Mouse (Mus musculus) embryonic facial prominence, embryonic 14.5 days (tissue): Measurements from ENCODE around the gene 4932429P05Rik. TPM values are rescaled to one million over a fixed set of nuclear protein-coding genes. Genes with fewer than 3 reads are reported as not detected.

Experiments
- ATAC-seq: fragments of 200-750 bp; cut with Nextera tagmentation; 2 replicates; pipeline ENCODE4 v1.8.0; 2017; ENCODE audit warnings: low read depth, moderate number of reproducible peaks, moderate TSS enrichment
- DNase-seq: peaks from one replicate; pipeline ENCODE4 v3.0.0-alpha.2; 2015; ENCODE audit warnings: low spot score
- H3K27ac ChIP-seq: fragments of 300-500 bp; sonication (generic); replicated peaks from 2 replicates; pipeline ENCODE4 v1.5.1; 2014; ENCODE audit warnings: low read depth, mild to moderate bottlenecking, low read length, moderate library complexity
- H3K27me3 ChIP-seq: fragments of 300-500 bp; sonication (generic); replicated peaks from 2 replicates; pipeline ENCODE4 v1.6.1; 2014; ENCODE audit warnings: low read length; ENCODE audit not compliant: control insufficient read depth, insufficient read depth
- H3K36me3 ChIP-seq: fragments of 300-500 bp; sonication (generic); 2 replicates; pipeline ENCODE4 v1.6.1; 2014; ENCODE audit warnings: low read length, mixed read lengths; ENCODE audit not compliant: control insufficient read depth, insufficient read depth
- H3K4me1 ChIP-seq: fragments of 300-500 bp; sonication (generic); 2 replicates; pipeline ENCODE4 v1.6.1; 2014; ENCODE audit warnings: antibody characterized with exemption, low read length; ENCODE audit not compliant: control insufficient read depth, insufficient read depth
- H3K4me2 ChIP-seq: fragments of 300-500 bp; sonication (generic); 2 replicates; pipeline ENCODE4 v1.6.1; 2014; ENCODE audit warnings: low read depth, mild to moderate bottlenecking, low read length, moderate library complexity, mixed read lengths
- H3K4me3 ChIP-seq: fragments of 300-500 bp; sonication (generic); 2 replicates; pipeline ENCODE4 v1.5.1; 2014; ENCODE audit warnings: low read depth, mild to moderate bottlenecking, low read length
- H3K9ac ChIP-seq: fragments of 300-500 bp; sonication (generic); 2 replicates; pipeline ENCODE4 v1.6.1; 2014; ENCODE audit warnings: low read depth, mild to moderate bottlenecking, low read length, moderate library complexity, mixed read lengths
- H3K9me3 ChIP-seq: fragments of 300-500 bp; sonication (generic); 2 replicates; pipeline ENCODE4 v1.6.1; 2016; ENCODE audit warnings: low read length; ENCODE audit not compliant: control insufficient read depth
- polyA plus RNA-seq: library from polyadenylated mRNA; unstranded; fragments of >200 nt; fragmentation: Nextera tagmentation; extraction: Ambion mirVana; gene quantifications from 2 replicates; pipeline ENCODE4 v1.2.1, GENCODE M21; 2014

Gene 4932429P05Rik
- polyA plus RNA-seq, result not detected in 2 replicates

DNA sequence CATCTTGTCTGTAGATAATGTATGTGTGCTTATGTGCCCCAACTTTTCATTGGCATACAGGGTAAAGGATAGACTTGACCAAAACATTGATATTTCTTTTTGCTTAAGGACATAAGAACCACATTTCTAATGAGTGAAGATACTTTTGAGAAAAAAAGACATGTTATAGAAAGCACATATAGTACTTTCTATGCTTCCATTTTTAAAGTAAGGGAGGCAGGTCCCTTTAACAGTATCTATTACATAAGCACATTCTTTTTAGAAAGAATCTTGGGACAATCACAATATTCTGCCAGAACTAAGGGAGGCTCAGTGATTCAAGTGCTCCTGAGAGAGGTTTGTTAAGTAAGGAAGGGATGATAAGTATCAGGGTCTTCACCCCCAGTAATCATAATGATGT lies at the start of gene 4932429P05Rik:
Gene 4932429P05Rik, plus strand, starts transcription at position 301 of the 400 bp plus-strand sequence.
- no peak within 1 kb of the TSS for H3K27ac ChIP-seq
- ATAC-seq, result no peak
- no peak for DNase-seq
- H3K36me3 ChIP-seq, result no peaks in the 10 kb centered on the region
- H3K4me1 ChIP-seq, result no peaks in the 10 kb centered on the region
- no peak within 1 kb of the TSS for H3K9ac ChIP-seq
- H3K27me3 ChIP-seq, result no peaks in the 10 kb centered on the region
- H3K4me2 ChIP-seq, result no peak within 1 kb of the TSS
- no peaks in the 10 kb centered on the region for H3K9me3 ChIP-seq
- no peak within 1 kb of the TSS for H3K4me3 ChIP-seq

Other genes starting within 250 kb of the 4932429P05Rik start
- gene 4930415L06Rik, start 180.6 kb downstream of the 4932429P05Rik start, polyA plus RNA-seq, result not detected in 2 replicates